Mouse (Mus musculus): ENCODE results near the gene Pex13.
"Not testable (repeated sequence)": the region's sequence is repeated elsewhere in the genome, so short reads cannot be mapped to it uniquely, and the experiment has no call there.

Pex13 gene

DNA sequence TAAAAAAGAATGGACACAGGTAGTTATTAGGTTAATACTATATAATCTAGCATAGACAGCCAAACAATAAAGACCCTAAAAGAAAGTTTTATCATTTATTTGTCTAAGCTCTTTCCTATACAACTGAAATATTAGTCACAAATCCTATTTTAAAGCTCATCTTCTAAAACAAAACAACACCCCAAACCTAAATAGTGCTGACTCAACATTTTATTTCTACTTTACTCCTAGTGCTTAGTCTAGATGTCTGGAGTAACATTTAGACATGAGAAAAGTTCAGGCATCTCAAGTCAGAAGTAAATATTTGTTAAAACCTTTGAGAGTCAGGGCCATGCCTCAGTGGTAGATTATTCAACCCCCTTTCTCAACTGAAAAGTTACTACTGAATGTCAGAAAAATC is 18.3 kb downstream of the Pex13 start:
- no peak for DNase-seq (ENCODE audit: low spot score)

DNA sequence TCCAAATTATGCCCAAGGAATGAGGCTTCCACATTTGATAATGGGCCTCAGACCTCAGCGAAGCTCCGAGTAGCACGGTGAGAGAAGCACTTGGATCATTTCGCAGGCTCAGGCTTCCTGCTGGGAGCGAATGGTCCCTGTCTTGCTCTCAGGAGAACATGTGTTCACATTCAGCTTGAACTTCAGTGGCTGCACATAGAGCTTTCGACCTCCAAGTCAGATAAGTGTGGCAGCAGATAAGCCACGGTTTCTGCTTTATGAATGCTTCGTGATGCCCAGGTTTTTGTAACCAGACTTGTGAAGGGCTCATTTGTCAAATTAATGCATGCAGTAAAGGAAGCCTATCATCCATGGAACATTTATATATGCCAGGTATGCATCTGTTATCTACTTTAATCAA is 31.2 kb downstream of the Pex13 start:
- no peak for DNase-seq (ENCODE audit: low spot score)

DNA sequence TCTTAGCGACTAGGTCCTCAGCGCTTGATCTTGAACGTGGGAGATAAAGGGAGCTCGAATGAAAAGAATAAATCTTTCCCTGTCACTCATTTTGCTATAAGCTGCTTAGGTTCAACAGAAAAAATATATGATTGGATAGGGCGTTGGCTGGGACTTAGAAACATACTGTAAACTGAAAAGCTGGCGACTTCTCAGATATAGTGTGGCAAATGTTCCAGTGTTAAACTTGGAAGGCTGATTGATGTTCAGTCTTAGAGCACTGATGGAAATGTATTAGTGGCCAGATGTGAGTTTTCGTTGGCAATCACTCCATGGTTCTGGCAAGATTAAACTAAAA is 31.9 kb downstream of the Pex13 start:
- DNase-seq (ENCODE audit: low spot score) = no peak

DNA sequence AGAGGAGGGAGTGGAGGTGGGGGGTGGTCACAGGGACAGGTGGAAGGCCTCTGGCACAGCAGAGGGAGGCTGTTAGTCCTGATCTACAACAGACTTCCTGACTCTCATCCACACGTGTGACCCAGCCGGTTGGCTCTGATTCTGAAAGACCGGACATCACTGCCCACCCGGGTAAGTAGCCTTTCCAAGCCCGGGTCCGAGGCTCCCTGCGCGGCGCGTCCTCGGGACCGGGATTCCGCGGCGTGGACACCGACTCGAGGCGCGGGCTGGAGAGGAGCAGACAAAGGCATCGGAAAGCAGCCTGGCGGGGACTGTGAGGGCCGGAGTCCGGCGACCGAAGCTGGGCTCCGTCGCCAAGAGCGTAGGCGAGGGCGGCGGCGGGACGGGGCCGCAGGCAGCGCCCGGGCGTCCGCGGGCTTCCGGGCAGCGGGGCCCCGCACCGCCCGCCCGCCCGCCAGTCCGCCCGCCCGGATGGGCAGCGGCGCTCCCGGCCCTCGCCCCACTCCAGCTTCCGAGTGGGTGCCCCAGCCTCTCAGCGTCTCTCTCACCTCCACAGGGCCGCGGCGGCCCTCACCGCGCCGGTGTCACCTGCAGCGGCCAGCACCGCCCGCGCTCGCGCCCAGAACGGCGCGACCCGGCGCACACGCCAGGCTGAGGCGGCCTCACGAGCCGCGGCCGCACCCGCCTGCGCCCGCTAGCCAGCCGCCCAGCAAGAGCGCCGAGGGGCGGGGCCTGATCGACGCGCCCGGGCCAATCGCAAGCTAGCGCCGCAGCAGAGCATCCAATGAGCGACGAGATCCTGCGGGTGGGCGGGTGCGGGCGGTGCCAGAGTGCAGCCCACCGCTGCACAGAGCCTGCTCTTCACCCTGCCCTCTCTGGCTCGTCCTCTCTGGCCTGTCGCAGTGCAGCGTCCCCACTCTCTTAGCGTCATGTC is 32.5 kb downstream of the Pex13 start, which contains the start of gene 0610010F05Rik:
Gene 0610010F05Rik, minus strand, starts transcription at position 695 of the 934 bp plus-strand sequence.
- peak; percentile 91 for DNase-seq (ENCODE audit: low spot score)

DNA sequence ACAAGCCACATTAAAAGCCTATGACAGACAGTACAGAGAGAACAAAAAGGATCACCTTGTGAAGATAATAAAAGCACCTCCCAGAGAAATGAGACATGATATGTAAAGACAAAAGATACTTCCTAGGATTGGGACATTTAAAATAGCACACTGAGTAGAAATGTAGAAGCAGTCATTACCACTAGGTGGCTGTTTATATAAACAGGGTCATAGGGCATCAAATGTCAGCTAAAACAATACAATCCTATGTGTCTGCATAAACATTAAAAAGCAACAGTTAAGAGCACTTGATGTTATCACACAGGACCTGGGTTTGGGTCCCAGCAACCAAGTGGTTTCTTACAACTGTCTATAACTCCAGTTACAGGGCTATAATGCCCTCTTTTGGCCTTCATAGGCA is 35.1 kb downstream of the Pex13 start:
- no peak for DNase-seq (ENCODE audit: low spot score)

DNA sequence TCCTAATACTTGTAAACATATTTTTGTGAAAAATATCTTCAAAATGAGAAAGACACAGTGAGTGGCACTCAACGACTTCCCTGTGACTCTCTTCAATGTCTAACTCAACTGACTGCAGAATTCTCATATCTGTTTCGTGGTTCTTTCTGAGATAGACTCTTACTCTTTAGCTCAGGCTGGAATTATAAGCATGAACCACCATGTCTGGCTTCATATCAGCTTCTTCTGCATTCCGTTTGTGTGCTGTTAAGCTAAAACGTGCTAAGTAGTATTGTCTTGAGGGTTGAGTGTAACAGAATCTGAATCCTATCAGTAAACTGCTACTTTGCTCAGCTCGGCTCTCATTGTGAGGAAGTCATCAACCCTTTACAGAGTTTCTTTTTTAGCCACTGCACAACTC is 46.8 kb downstream of the Pex13 start:
- no peak for DNase-seq (ENCODE audit: low spot score)

DNA sequence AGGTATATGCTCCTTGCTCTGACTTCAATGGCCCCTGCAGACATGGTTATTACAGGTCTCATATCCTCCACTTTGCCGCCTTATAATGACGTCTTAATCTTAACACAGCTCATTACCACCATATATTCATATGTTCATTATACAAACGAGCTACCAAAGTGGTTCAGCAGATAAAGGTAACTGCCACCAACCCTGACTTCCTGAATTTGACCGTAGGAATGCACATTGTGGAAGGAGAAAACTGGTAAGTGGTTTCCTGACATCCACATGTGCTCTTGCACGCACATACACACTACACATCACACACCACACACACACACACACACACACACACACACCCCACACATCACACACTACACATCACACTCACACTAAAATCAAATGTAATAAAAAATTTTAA is 51.2 kb downstream of the Pex13 start:
- DNase-seq (ENCODE audit: low spot score) = no peak

DNA sequence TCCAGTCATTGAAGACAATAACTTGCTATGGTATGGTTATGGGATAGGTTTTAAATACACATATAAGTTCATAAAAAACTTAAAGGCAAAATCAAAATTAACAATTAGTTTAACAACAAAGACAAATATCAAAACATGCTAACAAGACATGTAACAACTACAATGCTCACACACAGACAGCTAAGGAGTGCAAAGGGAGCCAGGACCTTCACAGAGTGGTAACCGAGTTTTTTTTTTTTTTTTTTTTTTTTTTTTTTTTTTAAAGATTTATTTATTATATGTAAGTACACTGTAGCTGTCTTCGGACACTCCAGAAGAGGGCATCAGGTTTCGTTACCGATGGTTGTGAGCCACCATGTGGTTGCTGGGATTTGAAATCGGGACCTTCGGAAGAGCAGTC is 58.5 kb downstream of the Pex13 start:
- DNase-seq (ENCODE audit: low spot score) = not testable (repeated sequence)

Measured in yolk sac, embryonic 10.5 days (tissue).